Mouse (Mus musculus) kidney, embryonic 15.5 days (tissue): ENCODE measurements around the gene Faiml. TPM values are rescaled to one million over a fixed set of nuclear protein-coding genes. Genes with fewer than 3 reads are reported as not detected.

ENCODE experiments used
- ATAC-seq: fragments of 200-750 bp; cut with Nextera tagmentation; replicated peaks from 2 replicates; pipeline ENCODE4 v1.8.0; 2017; ENCODE audit warnings: moderate TSS enrichment; ENCODE audit not compliant: low FRiP score
- H3K27ac ChIP-seq: fragments of 300-500 bp; sonication (generic); 2 replicates; pipeline ENCODE4 v1.5.1; 2015; ENCODE audit warnings: mild to moderate bottlenecking, inconsistent platforms
- H3K27me3 ChIP-seq: fragments of 300-500 bp; sonication (generic); 2 replicates; pipeline ENCODE4 v1.6.1; 2015; ENCODE audit warnings: inconsistent platforms
- H3K36me3 ChIP-seq: fragments of 300-500 bp; sonication (generic); 2 replicates; pipeline ENCODE4 v1.6.1; 2015; ENCODE audit warnings: inconsistent platforms
- H3K4me1 ChIP-seq: fragments of 300-500 bp; sonication (generic); 2 replicates; pipeline ENCODE4 v1.6.1; 2015; ENCODE audit warnings: inconsistent platforms
- H3K4me2 ChIP-seq: fragments of 300-500 bp; sonication (generic); 2 replicates; pipeline ENCODE4 v1.6.1; 2015; ENCODE audit warnings: moderate library complexity, mild to moderate bottlenecking, inconsistent platforms
- H3K4me3 ChIP-seq: fragments of 300-500 bp; sonication (generic); replicated peaks from 2 replicates; pipeline ENCODE4 v1.5.1; 2015; ENCODE audit warnings: mild to moderate bottlenecking, inconsistent platforms
- H3K9ac ChIP-seq: fragments of 300-500 bp; sonication (generic); 2 replicates; pipeline ENCODE4 v1.6.1; 2015; ENCODE audit warnings: mild to moderate bottlenecking, inconsistent platforms
- H3K9me3 ChIP-seq: fragments of 300-500 bp; sonication (generic); replicated peaks from 2 replicates; pipeline ENCODE4 v1.6.1; 2016; ENCODE audit warnings: inconsistent platforms
- WGBS: fragments of 180-500 bp; shearing (Covaris S2); methylation state at CpG from one replicate; pipeline ENCODE4 v1.1.7; 2015; ENCODE audit warnings: mixed read lengths; 5-methylcytosine and 5-hydroxymethylcytosine counted together
- polyA plus RNA-seq: library from polyadenylated mRNA; unstranded; fragments of >200 nt; fragmentation: Nextera tagmentation; extraction: Ambion mirVana; gene quantifications from 2 replicates; pipeline ENCODE4 v1.2.1, GENCODE M21; 2015

Faiml gene
- not detected in 2 replicates for polyA plus RNA-seq

- H3K27ac ChIP-seq: no peak within 1 kb of the TSS
- ATAC-seq: no peak
- WGBS: 90% methylated on average over 14 of the region's 14 CpGs
- no peak within 1 kb of the TSS for H3K4me3 ChIP-seq
- no peak within 1 kb of the TSS for H3K9ac ChIP-seq
- H3K27me3 ChIP-seq: no peaks in the 10 kb centered on the region
- H3K9me3 ChIP-seq: no peaks in the 10 kb centered on the region
- H3K4me2 ChIP-seq: no peak within 1 kb of the TSS
- no peaks in the 10 kb centered on the region for H3K36me3 ChIP-seq
- peaks cover under 1% of the 10 kb centered on the region; the same call in 1 of the 2 replicates for H3K4me1 ChIP-seq
Observed at GRCm38 (mm10) chr9:99237139-99237538, at the start of gene Faiml. Faiml (minus strand) TSS chr9:99237239.

- 0 out of 2 replicates have a peak, but pooled peaks cover 2% of the 10 kb centered on the region for H3K4me1 ChIP-seq
- H3K36me3 ChIP-seq: peaks cover 51% of the 10 kb centered on the region
- no peaks in the 10 kb centered on the region for H3K9me3 ChIP-seq
- H3K27me3 ChIP-seq: no peaks in the 10 kb centered on the region
- ATAC-seq: no peak
- no peak overlapping the region for H3K9ac ChIP-seq
- no peak overlapping the region for H3K4me2 ChIP-seq
- 60% methylated on average over 5 of the region's 5 CpGs for WGBS
- no peak overlapping the region for H3K4me3 ChIP-seq
- H3K27ac ChIP-seq: no peak overlapping the region
Observed at GRCm38 (mm10) chr9:99258891-99259290, 21.9 kb upstream of the Faiml start.

- 0 out of 2 replicates have a peak, but pooled peaks cover 2% of the 10 kb centered on the region for H3K4me1 ChIP-seq
- H3K4me2 ChIP-seq: no peak overlapping the region
- H3K27me3 ChIP-seq: no peaks in the 10 kb centered on the region
- 87% methylated on average over 3 of the region's 3 CpGs for WGBS
- H3K4me3 ChIP-seq: no peak overlapping the region
- H3K9ac ChIP-seq: no peak overlapping the region
- no peaks in the 10 kb centered on the region for H3K9me3 ChIP-seq
- no peak for ATAC-seq
- no peak overlapping the region for H3K27ac ChIP-seq
- peaks cover 43% of the 10 kb centered on the region for H3K36me3 ChIP-seq
Observed at GRCm38 (mm10) chr9:99256821-99257220, 19.8 kb upstream of the Faiml start.

- no peaks in the 10 kb centered on the region for H3K9me3 ChIP-seq
Observed at GRCm38 (mm10) chr9:99256206-99256605, 19.2 kb upstream of the Faiml start.

GRCm38 (mm10) chr9:99253861-99254260 is 16.8 kb upstream of the Faiml start:
- Histone ChIP-seq H3K9ac (no peak overlapping the region), H3K27me3 (no peaks in the 10 kb centered on the region), H3K36me3 (peaks cover 49% of the 10 kb centered on the region), H3K9me3 (no peaks in the 10 kb centered on the region), H3K27ac (no peak overlapping the region), H3K4me1 (no peaks in the 10 kb centered on the region), H3K4me2 (no peak overlapping the region), H3K4me3 (no peak overlapping the region)
- 91% methylated on average over 10 of the region's 10 CpGs for WGBS
- no peak for ATAC-seq

More at GRCm38 (mm10) chr9:99256206-99256605, 19.2 kb upstream of the Faiml start:
- Histone ChIP-seq H3K27ac (no peak overlapping the region), H3K36me3 (peaks cover 43% of the 10 kb centered on the region), H3K4me3 (no peak overlapping the region), H3K4me1 (0 out of 2 replicates have a peak, but pooled peaks cover under 1% of the 10 kb centered on the region), H3K4me2 (no peak overlapping the region), H3K27me3 (no peaks in the 10 kb centered on the region), H3K9ac (no peak overlapping the region)
- WGBS: 100% methylated on average over 1 of the region's 1 CpGs
- ATAC-seq: no peak

GRCm38 (mm10) chr9:99248906-99249305 is 11.9 kb upstream of the Faiml start:
- Histone ChIP-seq H3K9ac (no peak overlapping the region), H3K36me3 (peaks cover 20% of the 10 kb centered on the region), H3K27me3 (no peaks in the 10 kb centered on the region), H3K4me2 (no peak overlapping the region), H3K9me3 (no peaks in the 10 kb centered on the region), H3K4me1 (peaks cover 3% of the 10 kb centered on the region; the same call in 1 of the 2 replicates), H3K27ac (no peak overlapping the region), H3K4me3 (no peak overlapping the region)
- ATAC-seq: no peak
- WGBS: 96% methylated on average over 4 of the region's 4 CpGs

GRCm38 (mm10) chr9:99248304-99248703 is 11.3 kb upstream of the Faiml start:
- Histone ChIP-seq H3K36me3 (0 out of 2 replicates have a peak, but pooled peaks cover 17% of the 10 kb centered on the region), H3K9ac (no peak overlapping the region), H3K4me3 (no peak overlapping the region), H3K4me1 (peaks cover 5% of the 10 kb centered on the region; the same call in 1 of the 2 replicates), H3K27me3 (no peaks in the 10 kb centered on the region), H3K9me3 (no peaks in the 10 kb centered on the region), H3K27ac (no peak overlapping the region), H3K4me2 (no peak overlapping the region)
- ATAC-seq: no peak
- WGBS: 63% methylated on average over 8 of the region's 8 CpGs

GRCm38 (mm10) chr9:99243895-99244293 is 6.9 kb upstream of the Faiml start:
- Histone ChIP-seq H3K4me2 (peak overlapping the region; percentile 68), H3K27me3 (no peaks in the 10 kb centered on the region), H3K36me3 (0 out of 2 replicates have a peak, but pooled peaks cover 8% of the 10 kb centered on the region), H3K9ac (peak overlapping the region; percentile 81), H3K4me1 (peaks cover 13% of the 10 kb centered on the region), H3K9me3 (no peaks in the 10 kb centered on the region), H3K4me3 (peak overlapping the region; percentile 88), H3K27ac (peak overlapping the region; percentile 80)
- ATAC-seq: no peak
- 3% methylated on average over 10 of the region's 10 CpGs for WGBS

- Histone ChIP-seq H3K27ac (peak within 1 kb of the TSS; percentile 80), H3K9ac (peak within 1 kb of the TSS; percentile 81), H3K9me3 (no peaks in the 10 kb centered on the region), H3K4me2 (peak within 1 kb of the TSS; percentile 68), H3K36me3 (0 out of 2 replicates have a peak, but pooled peaks cover 8% of the 10 kb centered on the region), H3K4me1 (peaks cover 13% of the 10 kb centered on the region), H3K27me3 (no peaks in the 10 kb centered on the region), H3K4me3 (peak within 1 kb of the TSS; percentile 88)
- ATAC-seq: peak; percentile 99
- under 1% methylated on average over 66 of the region's 66 CpGs for WGBS
Observed at GRCm38 (mm10) chr9:99243190-99243894, 6.3 kb upstream of the Faiml start, which contains the start of gene Cep70. Cep70 (plus strand) TSS chr9:99243367.

GRCm38 (mm10) chr9:99242533-99243189 is 5.6 kb upstream of the Faiml start:
- Histone ChIP-seq H3K9me3 (no peaks in the 10 kb centered on the region), H3K4me3 (peak overlapping the region; percentile 88), H3K9ac (peak overlapping the region; percentile 40), H3K27ac (no peak overlapping the region), H3K36me3 (0 out of 2 replicates have a peak, but pooled peaks cover 8% of the 10 kb centered on the region), H3K27me3 (no peaks in the 10 kb centered on the region), H3K4me2 (peak overlapping the region; percentile 68), H3K4me1 (peaks cover 13% of the 10 kb centered on the region)
- peak; percentile 78; the same call in 1 of the 2 replicates for ATAC-seq
- WGBS: 10% methylated on average over 17 of the region's 17 CpGs

- H3K4me2 ChIP-seq: peak overlapping the region; percentile 68; the same call in 1 of the 2 replicates
- no peaks in the 10 kb centered on the region for H3K9me3 ChIP-seq
- H3K27ac ChIP-seq: no peak overlapping the region
- H3K27me3 ChIP-seq: no peaks in the 10 kb centered on the region
- WGBS: 4% methylated on average over 7 of the region's 7 CpGs
- no peak overlapping the region for H3K9ac ChIP-seq
- H3K4me1 ChIP-seq: peaks cover 13% of the 10 kb centered on the region
- no peak for ATAC-seq
- peak overlapping the region; percentile 88; the same call in 1 of the 2 replicates for H3K4me3 ChIP-seq
- H3K36me3 ChIP-seq: 0 out of 2 replicates have a peak, but pooled peaks cover 6% of the 10 kb centered on the region
Observed at GRCm38 (mm10) chr9:99242035-99242434, 5.0 kb upstream of the Faiml start.

- H3K9ac ChIP-seq: no peak overlapping the region
- peaks cover 13% of the 10 kb centered on the region for H3K4me1 ChIP-seq
- H3K27me3 ChIP-seq: no peaks in the 10 kb centered on the region
- H3K36me3 ChIP-seq: no peaks in the 10 kb centered on the region
- H3K4me2 ChIP-seq: no peak overlapping the region
- H3K4me3 ChIP-seq: no peak overlapping the region
- 51% methylated on average over 5 of the region's 5 CpGs for WGBS
- no peak for ATAC-seq
- H3K9me3 ChIP-seq: no peaks in the 10 kb centered on the region
- H3K27ac ChIP-seq: no peak overlapping the region
Observed at GRCm38 (mm10) chr9:99240571-99240970, 3.5 kb upstream of the Faiml start.
